Mouse (Mus musculus) E14TG2a.4 (cell line): ENCODE results near the gene Lpp.

Experiments
- H3K27me3 ChIP-seq: 2 replicates; pipeline ENCODE4 v1.6.1; 2014; ENCODE audit warnings: low read length, control low read depth; ENCODE audit not compliant: insufficient read depth
- H3K36me3 ChIP-seq: 2 replicates; pipeline ENCODE4 v1.6.1; 2014; ENCODE audit warnings: low read length, control low read depth; ENCODE audit not compliant: insufficient read depth
- H3K4me1 ChIP-seq: replicated peaks from 2 replicates; pipeline ENCODE4 v1.6.1; 2014; ENCODE audit warnings: low read depth, low read length, control low read depth
- H3K4me3 ChIP-seq: replicated peaks from 2 replicates; pipeline ENCODE4 v1.5.1; 2014; ENCODE audit warnings: mild to moderate bottlenecking, low read length
- H3K9me3 ChIP-seq: 2 replicates; pipeline ENCODE4 v1.6.1; 2014; ENCODE audit warnings: low read length, control low read depth
- CTCF ChIP-seq: conservative IDR thresholded peaks from 2 replicates; pipeline ENCODE4 v1.5.1; 2014; ENCODE audit warnings: low read length
- NANOG ChIP-seq: IDR thresholded peaks from 2 replicates; pipeline ENCODE4 v1.6.1; 2014; ENCODE audit warnings: borderline replicate concordance, low read length, mixed read lengths
- POU5F1 ChIP-seq: IDR thresholded peaks from 2 replicates; pipeline ENCODE4 v1.6.1; 2014; ENCODE audit warnings: low read length, borderline replicate concordance

Lpp gene

DNA sequence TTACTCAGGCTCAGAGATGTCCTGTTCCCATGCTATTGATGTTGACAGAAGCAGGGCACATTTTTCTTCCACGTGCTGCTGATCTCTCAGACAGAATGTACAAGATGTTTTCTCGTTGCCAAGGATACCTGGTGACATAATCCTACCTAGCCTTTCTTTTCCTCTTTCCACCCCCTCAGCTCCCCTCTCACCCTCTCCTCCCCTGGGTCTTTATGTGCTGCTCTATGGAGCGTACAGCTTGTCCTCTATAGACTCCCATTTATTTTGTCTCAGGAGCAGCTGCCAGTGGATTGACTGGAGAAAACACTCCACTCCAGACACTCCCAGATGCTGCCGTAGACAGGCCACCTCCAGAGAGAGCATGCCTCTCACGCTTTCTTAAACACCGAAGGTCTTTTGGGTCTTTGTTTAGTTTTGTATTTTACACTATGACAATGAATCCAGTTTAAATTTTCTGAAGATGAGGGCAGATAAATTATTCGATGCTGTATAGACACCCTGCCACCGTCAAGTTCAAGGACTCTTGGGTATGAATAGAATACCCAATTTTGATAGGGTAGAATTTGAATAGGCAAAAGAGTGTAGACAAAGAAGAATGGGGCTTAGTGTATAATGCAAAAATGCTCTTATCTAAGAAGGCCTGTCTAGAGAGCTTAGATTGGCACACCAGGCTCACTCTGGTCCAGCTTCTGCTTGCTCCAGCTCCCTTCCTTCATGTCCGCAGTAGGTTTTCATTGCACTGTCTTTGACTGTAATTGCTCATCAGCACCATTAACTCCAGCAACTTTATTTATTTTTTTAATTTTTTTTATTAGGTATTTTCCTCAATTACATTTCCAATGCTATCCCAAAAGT, 548.2 kb downstream of the Lpp start:
- no peaks in the 10 kb centered on the region for H3K27me3 ChIP-seq
- H3K4me1 ChIP-seq = peaks cover 9% of the 10 kb centered on the region; the same call in 1 of the 2 replicates
- H3K4me3 ChIP-seq = no peak overlapping the region
- H3K36me3 ChIP-seq = no peaks in the 10 kb centered on the region
- TF ChIP-seq NANOG = no peak
- no peak for TF ChIP-seq POU5F1
- TF ChIP-seq CTCF = no peak
- H3K9me3 ChIP-seq = no peaks in the 10 kb centered on the region

DNA sequence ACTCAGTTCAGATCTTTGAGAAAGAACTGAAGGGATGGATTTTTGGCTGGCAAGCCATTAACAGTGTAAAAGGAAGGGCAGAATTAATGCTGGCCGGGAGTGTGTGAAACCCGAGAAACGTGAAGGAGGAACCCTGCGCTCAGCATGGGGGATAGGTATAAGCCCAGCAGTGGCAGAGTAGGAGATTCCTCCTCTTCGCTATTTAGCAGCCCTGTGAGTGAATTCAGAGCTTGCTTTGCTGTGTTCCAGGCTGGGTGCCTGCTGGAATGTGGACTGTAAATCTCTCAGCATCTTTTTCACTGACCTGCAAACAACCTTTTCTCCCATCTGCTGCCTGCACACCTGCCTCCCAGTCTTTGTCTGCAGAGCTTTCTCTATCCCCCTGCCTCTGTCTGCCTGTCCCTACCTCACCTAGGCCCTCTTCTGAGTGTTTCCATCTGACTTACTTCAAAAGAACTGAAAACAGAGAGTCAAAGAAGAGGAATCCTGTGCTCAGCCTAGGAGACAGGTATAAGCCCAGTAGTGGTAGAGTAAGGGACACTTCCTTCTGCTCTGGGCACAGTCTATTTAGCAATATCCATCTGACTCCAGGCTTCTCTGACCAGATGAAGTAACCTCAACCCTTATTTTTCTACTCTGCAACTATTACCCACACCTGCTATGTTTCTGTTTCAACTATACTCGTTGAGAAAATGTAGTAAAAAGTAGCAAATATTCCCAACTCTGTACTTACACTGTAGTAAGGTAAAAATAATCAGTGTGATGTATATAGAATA, 550.4 kb downstream of the Lpp start:
- Histone ChIP-seq H3K4me1 (peaks cover 9% of the 10 kb centered on the region; the same call in 1 of the 2 replicates), H3K4me3 (no peak overlapping the region), H3K36me3 (no peaks in the 10 kb centered on the region), H3K27me3 (no peaks in the 10 kb centered on the region), H3K9me3 (no peaks in the 10 kb centered on the region)
- TF ChIP-seq NANOG = no peak
- TF ChIP-seq CTCF = no peak
- no peak for TF ChIP-seq POU5F1

DNA sequence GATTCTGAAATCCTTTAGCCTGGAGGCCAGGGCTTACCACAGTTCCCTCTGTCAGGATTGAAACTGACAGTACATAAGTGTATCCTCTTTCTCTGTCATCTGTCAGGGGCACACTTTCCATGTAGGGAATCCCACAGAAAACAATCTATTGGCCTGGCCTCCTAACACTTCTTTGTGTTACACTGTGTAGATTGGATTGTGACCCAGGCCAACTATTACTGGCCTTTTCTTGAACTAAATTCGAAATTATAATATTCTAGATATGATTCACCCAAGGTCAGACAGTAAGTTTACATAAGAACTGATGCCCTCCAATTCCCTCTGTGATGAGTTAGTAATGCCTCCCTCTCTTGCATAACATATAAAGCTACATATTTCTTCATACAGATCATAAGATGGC, 553.0 kb downstream of the Lpp start:
- no peak overlapping the region for H3K4me3 ChIP-seq

GRCm38 (mm10) chr16:24947485-24947884, 554.2 kb downstream of the Lpp start:
- no peak for TF ChIP-seq CTCF
- no peak overlapping the region for H3K4me3 ChIP-seq
- H3K27me3 ChIP-seq = no peaks in the 10 kb centered on the region
- H3K9me3 ChIP-seq = no peaks in the 10 kb centered on the region
- no peaks in the 10 kb centered on the region for H3K36me3 ChIP-seq
- peaks cover 9% of the 10 kb centered on the region; the same call in 1 of the 2 replicates for H3K4me1 ChIP-seq

More for the DNA sequence above, 553.0 kb downstream of the Lpp start:
- H3K4me1 ChIP-seq = peaks cover 9% of the 10 kb centered on the region; the same call in 1 of the 2 replicates
- no peaks in the 10 kb centered on the region for H3K9me3 ChIP-seq
- TF ChIP-seq POU5F1 = no peak
- no peak for TF ChIP-seq CTCF
- no peak for TF ChIP-seq NANOG
- H3K27me3 ChIP-seq = no peaks in the 10 kb centered on the region
- no peaks in the 10 kb centered on the region for H3K36me3 ChIP-seq

GRCm38 (mm10) chr16:24948091-24948690, 554.9 kb downstream of the Lpp start:
- TF ChIP-seq NANOG (no peak), CTCF (no peak), POU5F1 (no peak)
- H3K36me3 ChIP-seq = no peaks in the 10 kb centered on the region
- no peaks in the 10 kb centered on the region for H3K27me3 ChIP-seq
- peaks cover 7% of the 10 kb centered on the region; the same call in 1 of the 2 replicates for H3K4me1 ChIP-seq
- no peak overlapping the region for H3K4me3 ChIP-seq
- no peaks in the 10 kb centered on the region for H3K9me3 ChIP-seq

DNA sequence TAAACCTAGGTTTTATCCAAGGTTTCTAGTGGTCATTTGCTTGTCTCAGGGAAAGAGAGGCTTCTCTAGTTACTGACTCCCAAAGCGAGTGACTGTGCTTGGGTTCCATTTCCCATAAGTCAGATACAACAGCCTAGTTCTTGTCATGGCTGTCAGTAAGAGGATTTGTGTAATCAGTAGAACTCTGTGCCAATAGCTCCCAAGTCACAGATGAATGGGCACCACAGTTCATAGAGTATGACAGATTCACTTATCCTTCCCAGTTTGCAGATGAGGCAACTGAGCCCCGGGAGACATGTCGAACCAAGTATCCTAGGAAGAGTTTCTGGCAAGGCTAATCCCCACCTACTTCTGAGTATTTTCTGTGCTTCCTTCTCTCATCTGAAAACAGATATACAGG, 556.0 kb downstream of the Lpp start:
- TF ChIP-seq NANOG (no peak), POU5F1 (no peak), CTCF (no peak)
- Histone ChIP-seq H3K36me3 (no peaks in the 10 kb centered on the region), H3K4me3 (no peak overlapping the region), H3K4me1 (no peaks in the 10 kb centered on the region), H3K9me3 (no peaks in the 10 kb centered on the region), H3K27me3 (no peaks in the 10 kb centered on the region)

DNA sequence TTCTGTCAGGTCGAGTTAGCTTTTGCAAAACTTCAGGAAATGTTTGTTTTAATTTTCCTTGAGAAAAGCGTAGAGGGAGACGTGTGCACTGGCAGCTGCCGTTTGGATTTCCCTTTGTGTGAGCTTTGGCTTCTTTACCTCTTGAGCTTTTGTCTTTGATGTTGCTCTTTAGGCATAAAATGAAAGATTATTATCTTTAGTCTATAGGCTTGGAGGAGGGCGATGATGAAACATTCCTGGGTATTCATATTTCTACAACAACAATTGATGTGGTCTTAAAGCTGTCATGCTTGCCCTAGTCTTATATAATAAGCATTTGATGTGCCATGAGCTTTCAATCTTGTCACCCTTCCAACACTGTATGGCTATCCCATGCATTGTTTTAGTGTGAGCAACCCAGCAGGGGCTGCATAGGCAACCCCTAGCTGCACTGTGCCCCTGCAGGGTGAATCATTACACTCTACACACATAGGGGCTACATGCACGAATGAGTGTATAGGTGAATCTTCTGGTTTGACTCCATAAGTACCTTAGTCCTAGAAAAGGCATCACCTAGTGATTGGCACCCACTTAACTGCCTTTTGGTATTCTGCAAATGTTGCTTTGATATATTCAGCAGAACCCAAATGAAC, 556.9 kb downstream of the Lpp start:
- Histone ChIP-seq H3K4me1 (peaks cover 3% of the 10 kb centered on the region; the same call in 1 of the 2 replicates), H3K9me3 (no peaks in the 10 kb centered on the region), H3K4me3 (no peak overlapping the region), H3K27me3 (no peaks in the 10 kb centered on the region), H3K36me3 (no peaks in the 10 kb centered on the region)
- TF ChIP-seq CTCF (no peak), NANOG (no peak), POU5F1 (no peak)

DNA sequence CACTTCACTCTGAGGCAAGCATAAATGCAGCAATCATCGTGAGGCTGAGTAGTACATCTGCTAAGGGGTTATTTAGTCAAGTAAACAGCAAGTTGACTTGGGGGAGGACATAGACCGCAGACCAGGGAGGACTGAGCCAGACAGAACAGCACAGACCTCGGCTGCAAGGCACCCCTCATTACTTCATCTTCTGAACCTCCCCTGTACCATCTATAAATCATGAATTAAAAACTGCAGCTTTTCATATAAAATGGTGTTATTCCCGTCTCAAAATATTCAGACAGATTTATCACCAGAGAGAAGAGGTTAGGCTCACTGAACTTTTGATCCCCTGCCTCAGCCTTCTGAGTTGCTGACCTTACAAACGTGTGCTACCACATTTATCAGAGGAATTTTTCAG, 558.6 kb downstream of the Lpp start:
- Histone ChIP-seq H3K9me3 (no peaks in the 10 kb centered on the region), H3K27me3 (no peaks in the 10 kb centered on the region), H3K4me1 (peaks cover 3% of the 10 kb centered on the region; the same call in 1 of the 2 replicates), H3K36me3 (no peaks in the 10 kb centered on the region), H3K4me3 (no peak overlapping the region)
- TF ChIP-seq POU5F1 = no peak
- no peak for TF ChIP-seq CTCF
- TF ChIP-seq NANOG = no peak
